Mouse (Mus musculus) lung, postnatal 36 days (tissue): ENCODE measurements at regions not wholly inside any gene's neighbourhood (a gene's known extent, or its start where the extent isn't known, plus 50 kb on each side); places are given as distances from the start of the nearest gene placed in this dataset.

Source experiments
- DNase-seq: peaks from one replicate; pipeline ENCODE4 v3.0.0; 2022; ENCODE audit warnings: mixed read lengths

DNA sequence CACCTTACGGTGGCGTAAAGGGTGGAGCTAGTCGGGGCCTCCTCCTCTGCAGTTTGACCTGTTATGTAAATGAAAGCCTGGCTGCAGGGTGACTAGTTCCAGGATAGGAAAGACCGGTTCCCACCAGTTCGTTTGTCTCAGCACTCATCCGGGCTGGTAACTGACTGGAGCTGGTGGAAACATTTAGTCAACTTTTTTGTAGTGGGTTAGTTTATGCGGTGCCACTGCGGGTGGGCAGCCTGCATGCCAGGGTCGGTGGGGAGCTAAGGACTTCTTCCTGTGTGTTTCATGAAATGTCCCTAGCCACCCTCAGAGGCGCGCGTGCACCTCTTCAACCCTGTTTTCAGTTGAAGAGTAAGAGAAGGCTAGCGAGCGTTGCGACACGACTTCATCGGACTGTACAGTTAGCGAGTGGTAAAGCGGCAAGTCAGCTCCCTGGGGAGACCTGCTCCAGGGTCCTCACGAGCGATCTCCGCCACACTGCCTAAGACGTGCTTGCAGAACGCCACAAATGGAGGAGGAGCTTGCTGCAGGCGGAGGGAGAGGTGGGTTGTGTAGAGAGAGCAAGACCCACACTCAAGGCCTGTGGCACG, 76.5 kb upstream of the Gadd45a start:
- DNase-seq = peak; percentile 49

GRCm38 (mm10) chr6:67113261-67113660, 76.0 kb upstream of the Gadd45a start:
- DNase-seq = no peak

DNA sequence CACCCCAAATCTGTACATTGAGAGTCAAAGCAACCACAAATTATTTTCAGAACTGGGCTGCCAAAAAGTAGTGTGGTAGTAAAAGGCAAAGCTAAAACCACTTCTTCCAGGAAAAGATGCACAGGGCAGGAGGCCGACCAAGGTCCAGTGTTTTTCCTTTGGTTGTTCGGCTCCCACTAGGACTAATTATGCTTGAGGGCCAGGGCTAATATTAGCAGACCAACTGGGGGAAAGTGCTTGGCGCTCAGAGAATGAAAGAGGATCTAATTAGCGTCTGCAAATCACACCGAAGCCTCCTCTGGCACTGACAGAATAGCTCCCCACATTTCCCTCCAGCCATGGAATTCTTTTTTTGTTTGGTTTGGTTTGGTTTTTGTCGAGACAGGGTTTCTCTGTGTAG, 75.1 kb upstream of the Gadd45a start:
- DNase-seq = no peak

DNA sequence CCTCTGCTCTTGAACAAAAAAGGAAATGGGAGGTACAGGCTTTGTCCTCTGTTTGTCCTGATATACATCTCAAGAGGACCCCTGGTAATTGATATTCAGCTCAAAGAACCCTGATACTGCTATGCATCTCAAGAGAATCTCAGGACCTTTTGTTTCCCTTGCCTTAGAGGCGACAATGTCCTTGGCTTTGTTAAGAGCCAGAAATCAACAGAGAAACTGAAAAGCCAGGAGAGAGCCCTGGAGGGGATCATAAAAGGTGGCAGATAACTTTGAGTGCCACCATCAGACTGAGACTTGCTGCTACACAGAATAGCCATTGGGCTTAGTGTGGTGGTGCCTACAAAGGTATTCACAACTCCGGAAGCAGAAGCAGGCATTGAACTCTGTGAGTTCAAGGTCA, 74.3 kb upstream of the Gadd45a start:
- no peak for DNase-seq

- DNase-seq = no peak
Observed at GRCm38 (mm10) chr6:67110391-67110790, 73.1 kb upstream of the Gadd45a start.

DNA sequence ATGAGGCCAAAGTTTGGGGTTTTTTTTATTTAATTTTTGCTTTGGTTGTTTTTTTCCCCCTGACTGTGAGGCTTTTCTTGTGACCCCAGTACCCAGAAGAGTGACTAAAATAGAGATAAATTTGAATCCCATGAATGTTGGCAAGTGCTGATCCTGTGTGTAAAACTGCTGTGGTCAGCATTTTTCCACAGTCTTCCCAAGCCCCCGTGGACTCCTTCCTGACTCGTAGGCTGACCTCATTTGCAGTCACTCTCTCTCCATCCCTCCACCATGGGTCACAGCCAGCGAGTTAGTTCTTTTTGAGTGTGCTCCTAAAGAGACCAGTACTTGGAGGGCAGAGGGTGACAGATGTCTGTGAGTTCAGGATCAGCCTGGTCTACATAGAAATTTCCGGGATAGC, 72.5 kb upstream of the Gadd45a start:
- no peak for DNase-seq

GRCm38 (mm10) chr6:67107517-67107916, 70.3 kb upstream of the Gadd45a start:
- DNase-seq = no peak

DNA sequence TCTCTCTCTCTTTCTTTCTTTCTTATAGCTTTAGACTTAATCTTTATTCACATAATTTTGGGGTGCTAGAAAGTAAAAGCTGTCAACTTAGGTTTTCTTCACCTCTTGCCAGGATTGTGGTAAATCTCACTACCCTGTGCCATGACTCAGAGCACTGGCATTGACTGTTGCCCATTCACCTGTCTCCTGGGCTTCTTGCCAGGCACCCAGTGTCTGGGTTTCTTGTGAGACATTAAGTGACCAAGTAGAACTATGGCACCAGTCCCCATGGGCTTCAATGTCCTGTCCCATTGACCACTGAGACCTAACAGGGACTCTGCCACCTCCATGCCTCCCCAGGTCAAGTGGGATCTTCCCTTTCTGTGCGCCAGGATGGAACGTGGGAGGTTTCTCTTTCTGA, 69.2 kb upstream of the Gadd45a start:
- DNase-seq = peak; percentile 27

GRCm38 (mm10) chr6:67105386-67105785, 68.1 kb upstream of the Gadd45a start:
- DNase-seq = no peak

GRCm38 (mm10) chr6:67104205-67104604, 66.9 kb upstream of the Gadd45a start:
- no peak for DNase-seq

GRCm38 (mm10) chr6:67102541-67103134, 65.4 kb upstream of the Gadd45a start:
- peak; percentile 66 for DNase-seq

GRCm38 (mm10) chr6:67102014-67102413, 64.8 kb upstream of the Gadd45a start:
- peak; percentile 31 for DNase-seq

- no peak for DNase-seq
Observed at GRCm38 (mm10) chr6:67094426-67094825, 57.2 kb upstream of the Gadd45a start.

DNA sequence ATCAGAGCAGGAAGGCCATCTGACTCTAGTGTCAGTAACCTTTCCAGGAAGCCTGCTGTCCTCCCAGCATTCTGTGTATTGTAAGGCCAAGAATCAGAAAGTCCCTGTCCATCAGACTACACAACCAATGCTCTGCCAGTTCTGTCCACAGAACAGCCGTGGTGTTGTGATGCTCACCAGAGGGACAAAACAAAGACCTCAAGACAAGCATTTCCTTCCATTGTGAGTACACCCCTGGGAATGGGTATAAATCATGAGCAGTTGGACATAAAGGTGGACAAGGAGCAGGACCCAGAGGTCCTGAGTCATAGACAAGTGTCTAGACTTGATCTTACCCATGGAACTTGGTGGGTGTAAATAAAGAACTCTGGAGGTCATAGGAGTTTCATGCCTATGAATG, 55.9 kb upstream of the Gadd45a start:
- no peak for DNase-seq

DNA sequence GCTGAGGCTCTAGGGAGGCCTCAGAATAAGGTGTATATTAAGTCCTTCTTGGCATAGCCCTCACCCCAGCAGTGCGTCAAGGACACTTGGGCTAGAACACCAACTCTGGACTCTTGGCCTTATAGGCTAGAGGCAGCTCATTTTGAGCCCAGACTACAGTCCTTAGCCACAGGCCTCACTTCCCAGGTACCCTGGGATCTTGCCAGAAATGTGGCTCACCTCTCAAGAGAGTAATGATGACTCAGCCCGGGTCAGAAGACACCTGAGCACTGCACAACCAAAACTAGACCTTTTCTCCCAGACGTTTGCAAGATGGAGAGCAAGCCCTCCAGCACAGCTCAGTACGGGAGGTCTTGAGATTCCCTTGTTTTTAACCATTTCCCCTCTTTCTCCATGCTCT, 52.9 kb upstream of the Gadd45a start:
- DNase-seq = no peak

DNA sequence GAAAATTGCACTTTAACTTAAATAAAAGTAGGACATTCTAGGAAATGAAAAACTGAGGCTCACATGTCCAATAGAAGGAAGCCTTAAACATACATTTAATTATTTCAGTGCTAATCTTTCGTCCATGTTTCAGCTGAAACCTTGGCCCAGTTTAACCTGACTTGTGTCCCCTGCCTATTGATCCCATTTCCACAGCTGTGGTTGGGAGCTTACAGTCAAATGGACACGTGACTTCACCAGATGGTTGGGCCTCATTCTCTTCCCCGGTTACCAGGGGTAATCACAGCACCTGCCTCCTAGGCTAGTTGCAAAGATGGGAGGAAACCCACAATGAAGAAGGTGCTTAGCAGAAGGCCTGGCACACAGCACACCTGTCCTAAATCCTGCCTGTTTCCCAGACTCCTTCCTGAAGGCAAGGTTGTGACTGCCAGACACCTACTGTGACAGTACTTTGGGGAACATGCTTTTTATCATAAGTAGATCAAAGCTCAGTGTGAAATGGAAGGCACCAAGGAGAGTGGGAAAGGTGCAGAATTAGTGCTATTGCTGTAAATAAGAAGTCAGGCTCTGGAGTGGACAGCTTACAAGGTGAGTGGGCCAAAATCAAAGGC, 52.4 kb upstream of the Gadd45a start:
- DNase-seq = no peak

DNA sequence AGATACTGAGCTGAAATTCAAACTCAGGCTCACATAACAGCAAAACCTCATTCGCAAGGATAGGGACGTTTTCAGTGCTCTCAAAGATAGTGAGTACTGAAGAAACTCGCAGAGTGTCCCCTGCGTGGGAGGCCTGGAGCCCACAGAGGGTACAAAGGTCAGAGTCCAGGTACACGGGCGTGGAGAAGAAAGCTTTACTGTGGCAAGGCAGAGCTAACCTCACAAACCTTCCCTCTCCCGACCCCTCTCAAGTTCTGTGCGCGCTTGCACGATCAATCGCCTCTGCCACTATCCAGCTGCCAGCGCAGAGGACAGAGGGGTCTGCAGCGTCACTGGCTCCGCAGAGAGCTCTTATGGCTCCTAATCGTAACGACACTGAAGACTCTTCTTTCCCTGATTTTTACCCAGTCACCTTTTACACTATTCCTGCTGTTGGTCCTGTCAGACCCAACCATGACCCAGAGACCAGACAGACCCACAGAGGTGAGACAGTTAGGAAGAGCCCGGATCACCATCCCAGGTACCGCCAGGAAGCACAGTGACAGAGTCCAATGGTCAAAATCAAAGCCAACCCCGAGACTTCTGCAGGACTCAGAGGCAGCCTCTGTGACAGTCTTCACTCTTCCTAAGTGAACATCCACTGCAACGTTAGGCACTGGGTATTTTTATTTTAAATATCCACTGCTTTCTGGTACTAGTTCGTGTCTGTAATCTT, 51.6 kb upstream of the Gadd45a start:
- DNase-seq = no peak

DNA sequence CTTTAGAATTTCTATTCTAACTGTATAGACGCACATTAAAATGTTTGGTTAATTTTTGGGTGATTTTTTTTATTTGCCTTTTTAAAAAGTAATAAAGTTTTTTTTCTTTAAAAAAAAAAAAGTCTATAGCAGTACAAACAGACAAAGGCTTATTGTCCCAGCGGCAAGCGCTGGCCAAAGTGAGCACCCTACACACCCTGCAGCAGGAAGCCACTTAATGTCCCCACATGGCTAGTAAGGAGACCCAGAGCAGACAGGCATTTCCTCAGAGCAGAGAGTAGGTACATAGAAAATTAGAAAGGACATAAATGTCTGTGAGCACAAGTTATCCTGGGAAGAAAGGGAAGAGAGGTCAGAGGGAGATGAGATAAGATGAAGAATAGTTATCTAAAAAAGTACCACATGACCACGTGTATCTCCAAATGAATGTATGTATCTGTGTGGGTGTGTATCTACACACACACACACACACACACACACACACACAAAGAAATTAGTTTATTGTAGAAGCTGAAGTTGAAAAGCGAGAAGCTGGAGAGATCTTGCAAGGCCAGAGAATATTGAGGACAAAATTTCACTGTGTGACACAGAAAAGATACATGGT, 50.7 kb upstream of the Gadd45a start:
- no peak for DNase-seq

DNA sequence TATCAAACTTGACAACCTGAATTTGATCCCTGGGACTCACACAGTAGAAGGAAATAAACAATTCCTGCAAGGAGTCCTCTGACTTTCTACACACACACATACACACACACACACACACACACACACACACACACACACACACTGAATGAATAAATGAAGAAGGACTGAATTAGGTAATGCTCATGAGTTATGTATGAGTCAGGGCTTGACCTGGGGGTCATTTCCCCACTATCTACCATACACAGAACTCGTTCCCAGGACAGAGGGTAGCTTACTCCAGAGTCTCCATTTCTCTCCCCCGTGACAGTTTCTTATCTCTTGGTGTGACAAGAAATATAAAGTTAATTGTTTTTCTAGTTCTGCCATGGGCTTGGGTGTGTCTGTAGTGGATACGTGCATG, 50.1 kb upstream of the Gadd45a start:
- no peak for DNase-seq
